Mouse (Mus musculus) E14TG2a.4 (cell line): ENCODE data around the gene Bag1.

Source experiments
- H3K27me3 ChIP-seq: 2 replicates; pipeline ENCODE4 v1.6.1; 2014; ENCODE audit warnings: low read length, control low read depth; ENCODE audit not compliant: insufficient read depth
- H3K36me3 ChIP-seq: 2 replicates; pipeline ENCODE4 v1.6.1; 2014; ENCODE audit warnings: low read length, control low read depth; ENCODE audit not compliant: insufficient read depth
- H3K4me1 ChIP-seq: replicated peaks from 2 replicates; pipeline ENCODE4 v1.6.1; 2014; ENCODE audit warnings: low read depth, low read length, control low read depth
- H3K4me3 ChIP-seq: replicated peaks from 2 replicates; pipeline ENCODE4 v1.5.1; 2014; ENCODE audit warnings: mild to moderate bottlenecking, low read length
- H3K9me3 ChIP-seq: 2 replicates; pipeline ENCODE4 v1.6.1; 2014; ENCODE audit warnings: low read length, control low read depth
- CTCF ChIP-seq: conservative IDR thresholded peaks from 2 replicates; pipeline ENCODE4 v1.5.1; 2014; ENCODE audit warnings: low read length
- NANOG ChIP-seq: IDR thresholded peaks from 2 replicates; pipeline ENCODE4 v1.6.1; 2014; ENCODE audit warnings: borderline replicate concordance, low read length, mixed read lengths
- POU5F1 ChIP-seq: IDR thresholded peaks from 2 replicates; pipeline ENCODE4 v1.6.1; 2014; ENCODE audit warnings: low read length, borderline replicate concordance

The Bag1 gene

GRCm38 (mm10) chr4:40908261-40908969, 39.7 kb downstream of the Bag1 start:
- no peak for TF ChIP-seq CTCF
- TF ChIP-seq POU5F1 = no peak
- no peak for TF ChIP-seq NANOG
- Histone ChIP-seq H3K4me3 (peak overlapping the region; percentile 71), H3K27me3 (no peaks in the 10 kb centered on the region), H3K4me1 (peaks cover 56% of the 10 kb centered on the region), H3K9me3 (no peaks in the 10 kb centered on the region), H3K36me3 (no peaks in the 10 kb centered on the region)

GRCm38 (mm10) chr4:40906298-40906697, 41.8 kb downstream of the Bag1 start:
- TF ChIP-seq POU5F1 (no peak), CTCF (peak; percentile 35), NANOG (no peak)
- peaks cover 71% of the 10 kb centered on the region for H3K4me1 ChIP-seq
- H3K27me3 ChIP-seq = no peaks in the 10 kb centered on the region
- no peak overlapping the region for H3K4me3 ChIP-seq
- no peaks in the 10 kb centered on the region for H3K9me3 ChIP-seq
- H3K36me3 ChIP-seq = no peaks in the 10 kb centered on the region

- Histone ChIP-seq H3K9me3 (peaks cover 19% of the 10 kb centered on the region), H3K4me1 (peaks cover 63% of the 10 kb centered on the region), H3K27me3 (no peaks in the 10 kb centered on the region), H3K4me3 (no peak overlapping the region), H3K36me3 (peaks cover 5% of the 10 kb centered on the region; the same call in 1 of the 2 replicates)
- no peak for TF ChIP-seq POU5F1
- TF ChIP-seq CTCF = no peak
- no peak for TF ChIP-seq NANOG
Observed at GRCm38 (mm10) chr4:40900612-40901011, 47.5 kb downstream of the Bag1 start.

GRCm38 (mm10) chr4:40900071-40900470, 48.0 kb downstream of the Bag1 start:
- Histone ChIP-seq H3K9me3 (peaks cover 19% of the 10 kb centered on the region), H3K4me1 (peaks cover 66% of the 10 kb centered on the region), H3K36me3 (peaks cover 5% of the 10 kb centered on the region; the same call in 1 of the 2 replicates), H3K27me3 (no peaks in the 10 kb centered on the region), H3K4me3 (no peak overlapping the region)
- TF ChIP-seq POU5F1 (no peak), CTCF (no peak), NANOG (no peak)

GRCm38 (mm10) chr4:40899264-40899663, 48.8 kb downstream of the Bag1 start:
- H3K9me3 ChIP-seq = peaks cover 19% of the 10 kb centered on the region
- peaks cover 60% of the 10 kb centered on the region for H3K4me1 ChIP-seq
- no peak overlapping the region for H3K4me3 ChIP-seq
- TF ChIP-seq NANOG = no peak
- no peak for TF ChIP-seq POU5F1
- TF ChIP-seq CTCF = no peak
- no peaks in the 10 kb centered on the region for H3K27me3 ChIP-seq
- peaks cover 5% of the 10 kb centered on the region; the same call in 1 of the 2 replicates for H3K36me3 ChIP-seq

- Histone ChIP-seq H3K4me1 (peaks cover 57% of the 10 kb centered on the region), H3K4me3 (no peak overlapping the region), H3K36me3 (peaks cover 5% of the 10 kb centered on the region; the same call in 1 of the 2 replicates), H3K9me3 (peaks cover 19% of the 10 kb centered on the region), H3K27me3 (no peaks in the 10 kb centered on the region)
- TF ChIP-seq CTCF (no peak), POU5F1 (no peak), NANOG (no peak)
Observed at GRCm38 (mm10) chr4:40898476-40899044, 49.5 kb downstream of the Bag1 start.

GRCm38 (mm10) chr4:40895646-40896045, 52.4 kb downstream of the Bag1 start:
- Histone ChIP-seq H3K36me3 (peaks cover 2% of the 10 kb centered on the region; the same call in 1 of the 2 replicates), H3K9me3 (peaks cover 14% of the 10 kb centered on the region), H3K4me3 (no peak overlapping the region), H3K27me3 (no peaks in the 10 kb centered on the region), H3K4me1 (peaks cover 44% of the 10 kb centered on the region)
- TF ChIP-seq CTCF (peak; percentile 44), POU5F1 (no peak)

- TF ChIP-seq CTCF (no peak), NANOG (no peak), POU5F1 (no peak)
- Histone ChIP-seq H3K4me3 (no peak overlapping the region), H3K4me1 (peaks cover 44% of the 10 kb centered on the region), H3K9me3 (peaks cover 9% of the 10 kb centered on the region), H3K27me3 (no peaks in the 10 kb centered on the region), H3K36me3 (no peaks in the 10 kb centered on the region)
Observed at GRCm38 (mm10) chr4:40895118-40895517, 53.0 kb downstream of the Bag1 start.
